Mouse (Mus musculus): ENCODE data around the gene Grik4. TPM values are rescaled to one million over a fixed set of nuclear protein-coding genes. Genes with fewer than 3 reads are reported as not detected.

Grik4 gene
- total RNA-seq, 1 experiment: 0.22 TPM

DNA sequence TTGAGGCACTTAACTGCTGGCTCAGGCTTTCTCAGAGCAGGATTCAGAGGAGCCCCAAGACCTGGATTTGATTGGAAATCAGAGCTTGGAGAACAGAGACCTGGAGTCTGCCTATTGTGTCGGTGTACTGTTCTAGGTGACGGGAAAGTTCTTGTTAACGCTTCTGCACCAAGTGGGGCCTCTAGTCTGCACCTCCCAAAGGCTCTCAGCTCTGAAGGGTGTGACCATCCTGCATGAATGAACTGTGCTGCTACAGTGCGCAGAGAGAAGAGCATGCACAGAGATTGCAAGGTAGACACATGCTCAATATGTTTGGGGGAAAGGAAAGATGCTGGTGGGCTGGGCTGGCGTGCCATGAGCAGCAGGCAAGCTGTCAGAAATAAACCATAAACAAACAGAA, 144.6 kb downstream of the Grik4 start:
- H3K9ac ChIP-seq (ENCODE audit: insufficient read depth, low read depth, low read length, poor library complexity, severe bottlenecking): no peak overlapping the region
- no peak overlapping the region for H3K27ac ChIP-seq (ENCODE audit: insufficient read depth, low read depth, low read length, poor library complexity, severe bottlenecking)
- no peaks in the 10 kb centered on the region for H3K36me3 ChIP-seq (ENCODE audit: control insufficient read depth, insufficient read depth, low read length, poor library complexity, severe bottlenecking)
- H3K4me1 ChIP-seq (ENCODE audit: control insufficient read depth in 2 of 2, insufficient read depth in 2 of 2, low read length in 2 of 2, poor library complexity in 1 of 2): no peaks in the 10 kb centered on the region
- in situ Hi-C loops (cut with MboI; ENCODE audit: low sequenced_read_pairs in 2 of 2, unreplicated experiment in 2 of 2): no loop called here
- no peaks in the 10 kb centered on the region for H3K9me3 ChIP-seq (ENCODE audit: control insufficient read depth, insufficient read depth, low read depth, low read length)
- no peak for DNase-seq (ENCODE audit: low read depth, low spot score)
- TF ChIP-seq CHD2 (IDR thresholded peaks at IDR 0.05; ENCODE audit: low read depth, low read length) (no peak), ZC3H11A (IDR thresholded peaks at IDR 0.05; ENCODE audit: borderline replicate concordance, low read depth, low read length) (no peak), MAFK (IDR thresholded peaks at IDR 0.05; ENCODE audit: insufficient read depth, low read depth, low read length) (no peak), HCFC1 (IDR thresholded peaks at IDR 0.05; ENCODE audit: borderline replicate concordance, insufficient read depth, low read length) (no peak), ZNF384 (IDR thresholded peaks at IDR 0.05; ENCODE audit: low read depth, low read length) (no peak)
- H3K4me3 ChIP-seq (ENCODE audit: insufficient read depth in 1 of 2, low read depth in 1 of 2, low read length in 2 of 2, poor library complexity in 1 of 2, severe bottlenecking in 1 of 2): no peak overlapping the region

DNA sequence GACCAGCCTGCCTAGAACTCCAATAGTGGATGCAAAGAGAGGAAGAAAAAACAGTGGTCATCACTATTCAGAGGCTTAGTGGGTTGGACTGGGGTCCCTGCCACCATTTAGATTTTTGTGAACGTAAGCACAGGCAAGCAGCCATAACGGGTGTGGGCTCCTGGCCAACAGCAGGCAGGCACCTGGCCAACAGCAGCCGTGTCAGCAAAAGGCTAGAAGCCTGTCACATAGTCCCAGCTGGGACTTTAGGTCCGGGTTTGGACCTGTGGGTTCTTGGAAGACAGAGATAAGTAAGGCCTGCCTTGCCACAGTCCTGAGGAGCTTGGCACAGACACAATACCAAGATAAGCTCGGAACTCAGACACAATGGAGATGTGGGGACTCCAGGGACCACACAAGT, 145.1 kb downstream of the Grik4 start:
- no peak for DNase-seq (ENCODE audit: low read depth, low spot score)
- Histone ChIP-seq H3K9me3 (ENCODE audit: control insufficient read depth, insufficient read depth, low read depth, low read length) (no peaks in the 10 kb centered on the region), H3K9ac (ENCODE audit: insufficient read depth, low read depth, low read length, poor library complexity, severe bottlenecking) (no peak overlapping the region), H3K27ac (ENCODE audit: insufficient read depth, low read depth, low read length, poor library complexity, severe bottlenecking) (no peak overlapping the region), H3K4me3 (ENCODE audit: insufficient read depth in 1 of 2, low read depth in 1 of 2, low read length in 2 of 2, poor library complexity in 1 of 2, severe bottlenecking in 1 of 2) (no peak overlapping the region), H3K4me1 (ENCODE audit: control insufficient read depth in 2 of 2, insufficient read depth in 2 of 2, low read length in 2 of 2, poor library complexity in 1 of 2) (no peaks in the 10 kb centered on the region), H3K36me3 (ENCODE audit: control insufficient read depth, insufficient read depth, low read length, poor library complexity, severe bottlenecking) (no peaks in the 10 kb centered on the region)
- no peak for TF ChIP-seq ZC3H11A (IDR thresholded peaks at IDR 0.05; ENCODE audit: borderline replicate concordance, low read depth, low read length)
- TF ChIP-seq ZNF384 (IDR thresholded peaks at IDR 0.05; ENCODE audit: low read depth, low read length): no peak
- TF ChIP-seq CHD2 (IDR thresholded peaks at IDR 0.05; ENCODE audit: low read depth, low read length): no peak
- TF ChIP-seq HCFC1 (IDR thresholded peaks at IDR 0.05; ENCODE audit: borderline replicate concordance, insufficient read depth, low read length): no peak
- no peak for TF ChIP-seq MAFK (IDR thresholded peaks at IDR 0.05; ENCODE audit: insufficient read depth, low read depth, low read length)
- in situ Hi-C loops (cut with MboI; ENCODE audit: low sequenced_read_pairs in 2 of 2, unreplicated experiment in 2 of 2): no loop called here

- H3K4me3 ChIP-seq (ENCODE audit: insufficient read depth in 1 of 2, low read depth in 1 of 2, low read length in 2 of 2, poor library complexity in 1 of 2, severe bottlenecking in 1 of 2): no peak overlapping the region
- no peaks in the 10 kb centered on the region for H3K9me3 ChIP-seq (ENCODE audit: control insufficient read depth, insufficient read depth, low read depth, low read length)
- H3K36me3 ChIP-seq (ENCODE audit: control insufficient read depth, insufficient read depth, low read length, poor library complexity, severe bottlenecking): no peaks in the 10 kb centered on the region
- H3K9ac ChIP-seq (ENCODE audit: insufficient read depth, low read depth, low read length, poor library complexity, severe bottlenecking): no peak overlapping the region
- no peak for DNase-seq (ENCODE audit: low read depth, low spot score)
- TF ChIP-seq CHD2 (IDR thresholded peaks at IDR 0.05; ENCODE audit: low read depth, low read length) (no peak), HCFC1 (IDR thresholded peaks at IDR 0.05; ENCODE audit: borderline replicate concordance, insufficient read depth, low read length) (no peak), MAFK (IDR thresholded peaks at IDR 0.05; ENCODE audit: insufficient read depth, low read depth, low read length) (no peak), ZC3H11A (IDR thresholded peaks at IDR 0.05; ENCODE audit: borderline replicate concordance, low read depth, low read length) (no peak), ZNF384 (IDR thresholded peaks at IDR 0.05; ENCODE audit: low read depth, low read length) (no peak)
- in situ Hi-C loops (cut with MboI; ENCODE audit: low sequenced_read_pairs in 2 of 2, unreplicated experiment in 2 of 2): no loop called here
- no peaks in the 10 kb centered on the region for H3K4me1 ChIP-seq (ENCODE audit: control insufficient read depth in 2 of 2, insufficient read depth in 2 of 2, low read length in 2 of 2, poor library complexity in 1 of 2)
- H3K27ac ChIP-seq (ENCODE audit: insufficient read depth, low read depth, low read length, poor library complexity, severe bottlenecking): no peak overlapping the region
These were observed 146.0 kb downstream of the Grik4 start for GRCm38 (mm10) chr9:42798280-42798679.

DNA sequence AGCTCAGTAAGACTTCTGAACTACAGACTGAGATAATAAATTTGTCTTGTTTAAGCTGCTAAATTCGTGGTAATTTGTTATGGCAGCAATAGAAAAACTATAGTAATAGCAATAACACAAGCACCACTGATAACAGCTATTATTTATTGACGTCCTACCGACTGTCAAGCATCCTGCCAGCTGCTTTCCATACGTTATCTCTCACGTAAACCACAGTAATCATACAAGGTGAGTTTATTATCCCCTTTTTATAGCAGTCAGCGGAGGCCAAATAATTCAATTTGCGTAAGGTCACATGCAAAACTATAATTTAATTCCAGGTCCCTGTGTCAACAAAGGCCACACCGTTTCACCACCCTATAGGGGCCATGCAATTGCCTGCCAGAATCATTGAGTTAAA, 147.0 kb downstream of the Grik4 start:
- H3K4me3 ChIP-seq (ENCODE audit: insufficient read depth in 1 of 2, low read depth in 1 of 2, low read length in 2 of 2, poor library complexity in 1 of 2, severe bottlenecking in 1 of 2): no peak overlapping the region
- no peak overlapping the region for H3K27ac ChIP-seq (ENCODE audit: insufficient read depth, low read depth, low read length, poor library complexity, severe bottlenecking)
- no peaks in the 10 kb centered on the region for H3K36me3 ChIP-seq (ENCODE audit: control insufficient read depth, insufficient read depth, low read length, poor library complexity, severe bottlenecking)
- TF ChIP-seq ZC3H11A (IDR thresholded peaks at IDR 0.05; ENCODE audit: borderline replicate concordance, low read depth, low read length) (no peak), MAFK (IDR thresholded peaks at IDR 0.05; ENCODE audit: insufficient read depth, low read depth, low read length) (no peak), ZNF384 (IDR thresholded peaks at IDR 0.05; ENCODE audit: low read depth, low read length) (no peak), CHD2 (IDR thresholded peaks at IDR 0.05; ENCODE audit: low read depth, low read length) (no peak), HCFC1 (IDR thresholded peaks at IDR 0.05; ENCODE audit: borderline replicate concordance, insufficient read depth, low read length) (no peak)
- no peak for DNase-seq (ENCODE audit: low read depth, low spot score)
- no peak overlapping the region for H3K9ac ChIP-seq (ENCODE audit: insufficient read depth, low read depth, low read length, poor library complexity, severe bottlenecking)
- H3K4me1 ChIP-seq (ENCODE audit: control insufficient read depth in 2 of 2, insufficient read depth in 2 of 2, low read length in 2 of 2, poor library complexity in 1 of 2): no peaks in the 10 kb centered on the region
- in situ Hi-C loops (cut with MboI; ENCODE audit: low sequenced_read_pairs in 2 of 2, unreplicated experiment in 2 of 2): no loop called here
- H3K9me3 ChIP-seq (ENCODE audit: control insufficient read depth, insufficient read depth, low read depth, low read length): no peaks in the 10 kb centered on the region

GRCm38 (mm10) chr9:42795881-42796280, 148.4 kb downstream of the Grik4 start:
- TF ChIP-seq ZNF384 (IDR thresholded peaks at IDR 0.05; ENCODE audit: low read depth, low read length) (no peak), CHD2 (IDR thresholded peaks at IDR 0.05; ENCODE audit: low read depth, low read length) (no peak), ZC3H11A (IDR thresholded peaks at IDR 0.05; ENCODE audit: borderline replicate concordance, low read depth, low read length) (no peak), HCFC1 (IDR thresholded peaks at IDR 0.05; ENCODE audit: borderline replicate concordance, insufficient read depth, low read length) (no peak), MAFK (IDR thresholded peaks at IDR 0.05; ENCODE audit: insufficient read depth, low read depth, low read length) (no peak)
- no peaks in the 10 kb centered on the region for H3K9me3 ChIP-seq (ENCODE audit: control insufficient read depth, insufficient read depth, low read depth, low read length)
- no peak overlapping the region for H3K9ac ChIP-seq (ENCODE audit: insufficient read depth, low read depth, low read length, poor library complexity, severe bottlenecking)
- H3K27ac ChIP-seq (ENCODE audit: insufficient read depth, low read depth, low read length, poor library complexity, severe bottlenecking): no peak overlapping the region
- H3K4me3 ChIP-seq (ENCODE audit: insufficient read depth in 1 of 2, low read depth in 1 of 2, low read length in 2 of 2, poor library complexity in 1 of 2, severe bottlenecking in 1 of 2): no peak overlapping the region
- in situ Hi-C loops (cut with MboI; ENCODE audit: low sequenced_read_pairs in 2 of 2, unreplicated experiment in 2 of 2): no loop called here
- H3K36me3 ChIP-seq (ENCODE audit: control insufficient read depth, insufficient read depth, low read length, poor library complexity, severe bottlenecking): no peaks in the 10 kb centered on the region
- no peaks in the 10 kb centered on the region for H3K4me1 ChIP-seq (ENCODE audit: control insufficient read depth in 2 of 2, insufficient read depth in 2 of 2, low read length in 2 of 2, poor library complexity in 1 of 2)
- DNase-seq (ENCODE audit: low read depth, low spot score): no peak
